Mouse (Mus musculus) G1E (cell line): ENCODE measurements around the gene Podxl2. TPM values are rescaled to one million over a fixed set of nuclear protein-coding genes. Genes with fewer than 3 reads are reported as not detected.

Experiments
- ATAC-seq: 2 replicates; pipeline ENCODE4 v1.8.0; 2016; ENCODE audit warnings: mild to moderate bottlenecking; ENCODE audit not compliant: insufficient number of reproducible peaks, poor library complexity, low FRiP score, severe bottlenecking; ENCODE audit errors: extremely low read depth
- DNase-seq: peaks from one replicate; pipeline ENCODE4 v3.0.0; 2012; ENCODE audit warnings: low spot score
- H3K27me3 ChIP-seq: 2 replicates; pipeline ENCODE4 v1.6.1; 2012; ENCODE audit warnings: mild to moderate bottlenecking, low read length, inconsistent platforms; ENCODE audit not compliant: insufficient read depth
- H3K36me3 ChIP-seq: replicated peaks from 2 replicates; pipeline ENCODE3; 2012; ENCODE audit warnings: mild to moderate bottlenecking, inconsistent platforms
- H3K4me1 ChIP-seq: 2 replicates; pipeline ENCODE4 v1.6.1; 2012; ENCODE audit warnings: low read depth, low read length, inconsistent platforms, mixed read lengths; ENCODE audit not compliant: insufficient read depth
- H3K4me3 ChIP-seq: 2 replicates; pipeline ENCODE4 v1.5.1; 2012; ENCODE audit warnings: low read depth, mild to moderate bottlenecking, inconsistent platforms, low read length, moderate library complexity, mixed read lengths
- H3K9me3 ChIP-seq: replicated peaks from 2 replicates; pipeline ENCODE4 v1.6.1; 2012; ENCODE audit warnings: inconsistent platforms
- CTCF ChIP-seq: IDR thresholded peaks from 2 replicates; pipeline ENCODE4 v1.5.1; 2012; ENCODE audit warnings: low read depth, low read length, inconsistent platforms, mixed read lengths
- GATA1 ChIP-seq: IDR thresholded peaks from 2 replicates; pipeline ENCODE4 v1.6.1; 2012; ENCODE audit warnings: borderline replicate concordance, low read length, inconsistent platforms, mixed read lengths
- GATA2 ChIP-seq: IDR thresholded peaks from 2 replicates; pipeline ENCODE4 v1.6.1; 2012; ENCODE audit warnings: low read depth, low read length, inconsistent platforms, borderline replicate concordance
- POLR2AphosphoS5 ChIP-seq: IDR thresholded peaks from 2 replicates; pipeline ENCODE4 v1.6.1; 2012; ENCODE audit warnings: low read depth, low read length, inconsistent platforms; ENCODE audit not compliant: insufficient replicate concordance
- TAL1 ChIP-seq: conservative IDR thresholded peaks from 2 replicates; pipeline ENCODE4 v1.6.1; 2012; ENCODE audit warnings: low read depth, low read length, inconsistent platforms, mixed read lengths
- polyA plus RNA-seq: library from polyadenylated mRNA; stranded (reverse); fragments of >175 nt; gene quantifications from 2 replicates; pipeline ENCODE4 v1.2.3, GENCODE M21; 2012
- total RNA-seq, 2 experiments: library from RNA; stranded (forward) in 1 of 2; stranded (reverse) in 1 of 2; fragments of 200-1000 nt in 1 of 2; fragments of >200 nt in 1 of 2; fragmentation: Nextera tagmentation in 1 of 2; gene quantifications; 2 replicates each; pipeline ENCODE4 v1.2.3; 2014 to 2017

Gene Podxl2
- total and polyA plus RNA-seq, 3 experiments = 0.27 TPM; not detected in 2

GRCm38 (mm10) chr6:88884690-88885089, 9.8 kb upstream of the Podxl2 start:
- H3K4me3 ChIP-seq = 0 out of 2 replicates have a peak overlapping the region, but pooled peaks have one; percentile 5
- no peak for DNase-seq
- TF ChIP-seq TAL1 (no peak), POLR2AphosphoS5 (no peak; the same call in 1 of the 2 replicates), GATA1 (no peak), GATA2 (no peak), CTCF (no peak)

GRCm38 (mm10) chr6:88884195-88884594, 9.4 kb upstream of the Podxl2 start:
- Histone ChIP-seq H3K4me1 (peaks cover 31% of the 10 kb centered on the region), H3K27me3 (no peaks in the 10 kb centered on the region), H3K36me3 (peaks cover 93% of the 10 kb centered on the region), H3K4me3 (no peak overlapping the region), H3K9me3 (no peaks in the 10 kb centered on the region)
- no peak for TF ChIP-seq TAL1
- no peak for TF ChIP-seq GATA2
- TF ChIP-seq CTCF = no peak
- no peak for TF ChIP-seq POLR2AphosphoS5
- no peak for TF ChIP-seq GATA1
- ATAC-seq = no peak
- DNase-seq = no peak

More at GRCm38 (mm10) chr6:88884690-88885089, 9.8 kb upstream of the Podxl2 start:
- H3K9me3 ChIP-seq = no peaks in the 10 kb centered on the region
- H3K36me3 ChIP-seq = peaks cover 98% of the 10 kb centered on the region
- H3K27me3 ChIP-seq = no peaks in the 10 kb centered on the region
- no peak for ATAC-seq
- peaks cover 36% of the 10 kb centered on the region for H3K4me1 ChIP-seq

- no peak for DNase-seq
- TF ChIP-seq GATA2 (no peak), GATA1 (no peak), POLR2AphosphoS5 (no peak), TAL1 (no peak), CTCF (no peak)
- no peak overlapping the region for H3K4me3 ChIP-seq
- no peak for ATAC-seq
- no peaks in the 10 kb centered on the region for H3K9me3 ChIP-seq
- peaks cover 11% of the 10 kb centered on the region for H3K4me1 ChIP-seq
- H3K27me3 ChIP-seq = no peaks in the 10 kb centered on the region
- peaks cover 73% of the 10 kb centered on the region for H3K36me3 ChIP-seq
Observed at GRCm38 (mm10) chr6:88881334-88881733, 6.5 kb upstream of the Podxl2 start.

- H3K36me3 ChIP-seq = peaks cover 54% of the 10 kb centered on the region
- peaks cover under 1% of the 10 kb centered on the region for H3K4me1 ChIP-seq
- ATAC-seq (no peak), DNase-seq (no peak)
- TF ChIP-seq GATA1 (no peak), GATA2 (no peak), TAL1 (no peak), POLR2AphosphoS5 (no peak), CTCF (no peak)
- H3K27me3 ChIP-seq = peaks cover 7% of the 10 kb centered on the region; the same call in 1 of the 2 replicates
- peaks cover 7% of the 10 kb centered on the region for H3K9me3 ChIP-seq
- H3K4me3 ChIP-seq = no peak overlapping the region
Observed at GRCm38 (mm10) chr6:88879471-88879870, 4.6 kb upstream of the Podxl2 start.

- no peak for ATAC-seq
- Histone ChIP-seq H3K9me3 (peaks cover 11% of the 10 kb centered on the region), H3K36me3 (peaks cover 9% of the 10 kb centered on the region), H3K4me1 (no peaks in the 10 kb centered on the region), H3K27me3 (peaks cover 44% of the 10 kb centered on the region), H3K4me3 (no peak overlapping the region)
- TF ChIP-seq POLR2AphosphoS5 = no peak
- TF ChIP-seq GATA1 = no peak
- TF ChIP-seq GATA2 = no peak
- TF ChIP-seq TAL1 = no peak
- no peak for TF ChIP-seq CTCF
- no peak for DNase-seq
Observed at GRCm38 (mm10) chr6:88873965-88874867, 628 bp downstream of the Podxl2 start.

- Histone ChIP-seq H3K4me1 (no peaks in the 10 kb centered on the region), H3K9me3 (peaks cover 11% of the 10 kb centered on the region), H3K27me3 (peaks cover 44% of the 10 kb centered on the region), H3K36me3 (no peaks in the 10 kb centered on the region), H3K4me3 (no peak overlapping the region)
- DNase-seq (no peak), ATAC-seq (no peak)
- no peak for TF ChIP-seq CTCF
- TF ChIP-seq POLR2AphosphoS5 = no peak
- TF ChIP-seq TAL1 = no peak
- no peak for TF ChIP-seq GATA2
- TF ChIP-seq GATA1 = no peak
Observed at GRCm38 (mm10) chr6:88872811-88873210, 2.0 kb downstream of the Podxl2 start.
